Mouse (Mus musculus) limb, embryonic 13.5 days (tissue): ENCODE measurements around the gene Metap1d. TPM values are rescaled to one million over a fixed set of nuclear protein-coding genes. Genes with fewer than 3 reads are reported as not detected.

ENCODE experiments used
- ATAC-seq: fragments of 200-750 bp; cut with Nextera tagmentation; 2 replicates; pipeline ENCODE4 v1.8.0; 2017; ENCODE audit warnings: low read depth, moderate number of reproducible peaks, moderate TSS enrichment; ENCODE audit not compliant: low FRiP score
- H3K27ac ChIP-seq: fragments of 300-500 bp; sonication (generic); 2 replicates; pipeline ENCODE4 v1.5.1; 2015; ENCODE audit warnings: inconsistent platforms, mild to moderate bottlenecking, moderate library complexity
- H3K27me3 ChIP-seq: fragments of 300-500 bp; sonication (generic); 2 replicates; pipeline ENCODE4 v1.6.1; 2015; ENCODE audit warnings: mild to moderate bottlenecking, inconsistent platforms
- H3K36me3 ChIP-seq: fragments of 300-500 bp; sonication (generic); 2 replicates; pipeline ENCODE4 v1.6.1; 2015; ENCODE audit warnings: inconsistent platforms, mild to moderate bottlenecking, moderate library complexity
- H3K4me1 ChIP-seq: fragments of 300-500 bp; sonication (generic); 2 replicates; pipeline ENCODE4 v1.6.1; 2015; ENCODE audit warnings: inconsistent platforms
- H3K4me2 ChIP-seq: fragments of 300-500 bp; sonication (generic); replicated peaks from 2 replicates; pipeline ENCODE4 v1.6.1; 2015; ENCODE audit warnings: inconsistent platforms, mild to moderate bottlenecking, moderate library complexity
- H3K4me3 ChIP-seq: fragments of 300-500 bp; sonication (generic); 2 replicates; pipeline ENCODE4 v1.5.1; 2015; ENCODE audit warnings: moderate library complexity, mild to moderate bottlenecking, inconsistent platforms
- H3K9ac ChIP-seq: fragments of 300-500 bp; sonication (generic); 2 replicates; pipeline ENCODE4 v1.6.1; 2015; ENCODE audit warnings: mild to moderate bottlenecking, inconsistent platforms
- H3K9me3 ChIP-seq: fragments of 300-500 bp; sonication (generic); 2 replicates; pipeline ENCODE4 v1.6.1; 2016; ENCODE audit warnings: inconsistent platforms
- WGBS: fragments of 180-500 bp; shearing (Covaris S2); methylation state at CpG from one replicate; pipeline ENCODE4 v1.1.7; 2015; 5-methylcytosine and 5-hydroxymethylcytosine counted together
- polyA plus RNA-seq: library from polyadenylated mRNA; unstranded; fragments of >200 nt; fragmentation: Nextera tagmentation; extraction: Ambion mirVana; gene quantifications from 2 replicates; pipeline ENCODE4 v1.2.1, GENCODE M21; 2015

Gene Metap1d
- polyA plus RNA-seq, 1 experiment from 2014 or later = 48.3 TPM

DNA sequence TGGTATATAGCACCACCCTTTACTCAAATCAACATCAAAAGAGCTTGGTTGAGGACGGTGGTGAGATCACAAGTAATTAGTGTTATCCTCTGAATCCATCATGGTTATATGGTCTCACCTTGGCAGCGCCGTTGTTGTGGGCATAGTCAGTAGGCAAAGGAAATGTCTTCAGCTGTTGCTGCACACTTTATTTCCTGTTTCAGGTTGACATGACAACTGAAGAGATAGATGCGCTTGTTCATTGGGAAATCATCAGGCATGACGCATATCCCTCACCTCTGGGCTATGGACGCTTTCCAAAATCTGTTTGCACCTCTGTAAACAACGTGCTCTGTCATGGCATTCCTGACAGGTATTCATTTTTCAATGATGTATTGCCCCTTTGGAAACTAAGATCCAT is 58.1 kb downstream of the Metap1d start:
- 76% methylated on average over 7 of the region's 7 CpGs for WGBS
- no peak overlapping the region for H3K27ac ChIP-seq
- H3K4me3 ChIP-seq = no peak overlapping the region
- no peak overlapping the region for H3K4me2 ChIP-seq
- H3K9ac ChIP-seq = no peak overlapping the region
- H3K9me3 ChIP-seq = no peaks in the 10 kb centered on the region
- H3K4me1 ChIP-seq = no peaks in the 10 kb centered on the region
- ATAC-seq = no peak
- no peaks in the 10 kb centered on the region for H3K27me3 ChIP-seq
- H3K36me3 ChIP-seq = no peaks in the 10 kb centered on the region

GRCm38 (mm10) chr2:71512326-71512725 is 59.2 kb downstream of the Metap1d start:
- ATAC-seq = no peak
- Histone ChIP-seq H3K36me3 (no peaks in the 10 kb centered on the region), H3K4me2 (no peak overlapping the region), H3K27ac (no peak overlapping the region), H3K9me3 (no peaks in the 10 kb centered on the region), H3K4me3 (no peak overlapping the region), H3K4me1 (no peaks in the 10 kb centered on the region), H3K27me3 (no peaks in the 10 kb centered on the region), H3K9ac (no peak overlapping the region)
- 78% methylated on average over 9 of the region's 9 CpGs for WGBS

DNA sequence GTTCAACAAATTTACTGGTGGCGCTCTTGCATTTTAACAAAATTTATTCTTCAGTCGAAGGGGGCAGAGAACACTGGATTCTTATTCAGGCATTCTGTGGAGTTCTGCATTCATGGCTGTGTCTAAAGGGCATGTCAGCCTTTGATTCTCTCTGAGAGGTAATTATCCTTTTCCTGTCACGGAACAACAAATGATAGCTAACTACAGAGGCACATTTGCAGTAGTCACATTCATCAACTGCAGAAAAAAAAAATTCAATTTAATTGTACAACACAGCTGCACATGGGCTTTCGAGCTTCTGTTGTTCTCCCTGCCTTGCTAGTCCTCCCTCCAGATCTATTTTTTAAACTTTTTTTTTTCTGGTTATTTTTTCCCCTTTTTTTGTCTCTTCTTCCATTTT is 63.9 kb downstream of the Metap1d start:
- H3K4me2 ChIP-seq = no peak overlapping the region
- WGBS = 46% methylated on average over 4 of the region's 4 CpGs
- no peak overlapping the region for H3K4me3 ChIP-seq
- H3K4me1 ChIP-seq = no peaks in the 10 kb centered on the region
- peaks cover 17% of the 10 kb centered on the region for H3K27me3 ChIP-seq
- no peaks in the 10 kb centered on the region for H3K9me3 ChIP-seq
- H3K27ac ChIP-seq = no peak overlapping the region
- H3K36me3 ChIP-seq = no peaks in the 10 kb centered on the region
- no peak for ATAC-seq
- no peak overlapping the region for H3K9ac ChIP-seq

DNA sequence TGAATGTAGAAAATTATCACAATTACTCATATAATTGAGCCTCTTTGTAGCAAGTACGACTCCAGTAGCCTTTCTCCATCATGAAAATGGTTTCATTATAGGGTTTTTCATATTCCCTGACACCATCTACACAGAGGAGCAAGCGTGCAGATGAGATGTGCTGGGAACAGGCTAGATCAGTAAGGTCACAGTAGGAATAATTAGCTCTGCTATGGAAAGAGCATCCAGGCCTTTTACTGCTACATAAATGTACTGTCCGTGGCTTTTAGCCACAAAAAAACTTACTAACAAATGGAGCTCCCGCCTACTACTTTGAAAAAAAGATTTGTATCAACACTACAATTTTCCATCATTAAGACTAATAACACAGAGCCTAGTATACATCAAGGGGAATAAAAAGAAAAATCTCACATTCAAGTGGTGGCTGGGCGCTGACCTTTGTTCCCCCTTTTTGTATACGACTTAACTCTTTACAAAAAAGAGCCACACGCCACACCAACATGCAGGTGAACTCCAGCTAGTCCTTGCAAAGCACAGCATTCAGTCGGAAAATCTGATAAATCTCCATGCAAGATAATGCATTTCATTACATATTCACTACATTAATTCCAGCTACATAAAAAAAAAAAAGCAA is 64.5 kb downstream of the Metap1d start:
- Histone ChIP-seq H3K36me3 (no peaks in the 10 kb centered on the region), H3K4me1 (no peaks in the 10 kb centered on the region), H3K4me3 (no peak overlapping the region), H3K4me2 (no peak overlapping the region), H3K9ac (no peak overlapping the region), H3K27me3 (peaks cover 21% of the 10 kb centered on the region), H3K27ac (no peak overlapping the region), H3K9me3 (no peaks in the 10 kb centered on the region)
- no peak for ATAC-seq
- 66% methylated on average over 8 of the region's 8 CpGs for WGBS

DNA sequence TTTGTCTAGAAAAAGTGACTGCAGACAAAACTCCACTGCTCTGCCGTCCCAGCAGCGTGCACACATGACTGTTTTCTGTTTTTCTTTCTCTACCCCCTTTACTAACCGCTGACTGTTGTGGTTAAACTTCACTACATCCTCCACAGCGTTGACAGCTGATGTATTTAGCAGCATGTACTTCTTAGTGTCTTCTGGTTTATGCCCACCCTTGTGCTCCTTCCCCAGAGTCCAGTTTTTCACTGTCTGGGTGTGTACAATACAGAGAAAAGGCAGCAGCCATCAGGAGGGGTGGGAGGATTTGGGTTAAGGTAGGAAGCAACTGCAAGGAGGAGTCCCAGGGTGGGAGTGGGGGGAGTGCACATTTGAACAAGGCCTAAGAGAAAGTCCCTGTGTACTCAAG is 69.8 kb downstream of the Metap1d start:
- WGBS = 66% methylated on average over 4 of the region's 4 CpGs
- no peak overlapping the region for H3K9ac ChIP-seq
- no peak overlapping the region for H3K27ac ChIP-seq
- H3K4me3 ChIP-seq = no peak overlapping the region
- H3K27me3 ChIP-seq = peaks cover 73% of the 10 kb centered on the region
- no peaks in the 10 kb centered on the region for H3K9me3 ChIP-seq
- H3K4me2 ChIP-seq = no peak overlapping the region
- no peaks in the 10 kb centered on the region for H3K4me1 ChIP-seq
- no peak for ATAC-seq
- no peaks in the 10 kb centered on the region for H3K36me3 ChIP-seq

GRCm38 (mm10) chr2:71523431-71523830 is 70.4 kb downstream of the Metap1d start:
- Histone ChIP-seq H3K27ac (no peak overlapping the region), H3K9ac (no peak overlapping the region), H3K4me3 (no peak overlapping the region), H3K4me2 (no peak overlapping the region), H3K4me1 (peaks cover under 1% of the 10 kb centered on the region; the same call in 1 of the 2 replicates), H3K27me3 (peaks cover 78% of the 10 kb centered on the region), H3K9me3 (no peaks in the 10 kb centered on the region), H3K36me3 (no peaks in the 10 kb centered on the region)
- 48% methylated on average over 4 of the region's 4 CpGs for WGBS
- no peak for ATAC-seq

- ATAC-seq = no peak
- Histone ChIP-seq H3K36me3 (no peaks in the 10 kb centered on the region), H3K4me1 (peaks cover 11% of the 10 kb centered on the region), H3K9ac (no peak overlapping the region), H3K27ac (no peak overlapping the region), H3K4me3 (no peak overlapping the region), H3K4me2 (no peak overlapping the region), H3K27me3 (peaks cover 91% of the 10 kb centered on the region), H3K9me3 (no peaks in the 10 kb centered on the region)
- 34% methylated on average over 13 of the region's 13 CpGs for WGBS
Observed at GRCm38 (mm10) chr2:71524763-71525162, 71.7 kb downstream of the Metap1d start.

GRCm38 (mm10) chr2:71526595-71527322 is 73.7 kb downstream of the Metap1d start:
- no peak for ATAC-seq
- H3K27me3 ChIP-seq = peaks cover 96% of the 10 kb centered on the region
- no peak overlapping the region for H3K4me2 ChIP-seq
- no peaks in the 10 kb centered on the region for H3K9me3 ChIP-seq
- H3K4me3 ChIP-seq = no peak overlapping the region
- 7% methylated on average over 10 of the region's 10 CpGs for WGBS
- peaks cover 21% of the 10 kb centered on the region for H3K4me1 ChIP-seq
- no peak overlapping the region for H3K9ac ChIP-seq
- H3K27ac ChIP-seq = no peak overlapping the region
- H3K36me3 ChIP-seq = no peaks in the 10 kb centered on the region

DNA sequence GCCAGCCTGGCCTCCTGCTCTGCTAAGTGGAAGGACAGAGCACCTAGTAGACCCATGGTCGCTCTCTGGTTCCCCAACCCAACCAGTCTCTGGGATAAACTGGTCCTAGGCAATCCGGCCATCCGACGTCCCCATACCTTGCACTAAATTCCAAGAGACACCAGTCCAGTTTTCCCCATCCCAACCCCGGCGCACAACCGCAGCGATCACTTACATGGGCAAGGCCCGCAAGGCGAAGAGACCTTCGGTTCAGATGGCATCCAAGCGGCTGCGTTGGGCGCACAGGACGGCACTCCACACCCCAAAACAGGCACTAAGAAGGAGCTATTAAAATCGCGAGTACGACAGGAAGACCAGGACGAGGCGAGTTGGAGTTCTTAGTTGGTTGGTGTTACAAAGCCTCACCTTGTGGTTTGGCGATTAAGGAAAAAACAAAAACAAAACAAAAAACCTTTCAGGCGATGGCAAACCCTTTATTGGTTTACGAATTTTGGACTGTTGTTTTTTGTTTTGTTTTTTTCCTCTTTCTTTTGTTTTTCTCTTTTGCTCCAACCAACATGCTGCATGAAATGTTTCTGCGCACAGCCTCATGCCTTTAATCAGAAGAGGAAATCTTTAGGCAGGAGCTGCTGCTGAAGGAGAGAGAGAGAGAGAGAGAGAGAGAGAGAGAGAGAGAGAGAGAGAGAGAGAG is 74.4 kb downstream of the Metap1d start:
- Histone ChIP-seq H3K27me3 (peaks cover 99% of the 10 kb centered on the region), H3K9me3 (no peaks in the 10 kb centered on the region), H3K27ac (no peak overlapping the region), H3K36me3 (no peaks in the 10 kb centered on the region), H3K4me3 (no peak overlapping the region), H3K4me1 (peaks cover 21% of the 10 kb centered on the region), H3K9ac (no peak overlapping the region), H3K4me2 (no peak overlapping the region)
- WGBS = 2% methylated on average over 24 of the region's 24 CpGs
- no peak for ATAC-seq

GRCm38 (mm10) chr2:71528014-71528713 is 75.1 kb downstream of the Metap1d start, which contains the start of gene Dlx1:
Dlx1 (plus strand) TSS chr2:71528113.
- ATAC-seq = no peak
- peak within 1 kb of the TSS; percentile 88 for H3K4me2 ChIP-seq
- peak within 1 kb of the TSS; percentile 65 for H3K9ac ChIP-seq
- H3K9me3 ChIP-seq = no peaks in the 10 kb centered on the region
- peaks cover 21% of the 10 kb centered on the region for H3K4me1 ChIP-seq
- no peaks in the 10 kb centered on the region for H3K36me3 ChIP-seq
- H3K27me3 ChIP-seq = peaks cover 99% of the 10 kb centered on the region
- H3K27ac ChIP-seq = no peak within 1 kb of the TSS
- WGBS = 1% methylated on average over 26 of the region's 26 CpGs
- H3K4me3 ChIP-seq = peak within 1 kb of the TSS; percentile 52

DNA sequence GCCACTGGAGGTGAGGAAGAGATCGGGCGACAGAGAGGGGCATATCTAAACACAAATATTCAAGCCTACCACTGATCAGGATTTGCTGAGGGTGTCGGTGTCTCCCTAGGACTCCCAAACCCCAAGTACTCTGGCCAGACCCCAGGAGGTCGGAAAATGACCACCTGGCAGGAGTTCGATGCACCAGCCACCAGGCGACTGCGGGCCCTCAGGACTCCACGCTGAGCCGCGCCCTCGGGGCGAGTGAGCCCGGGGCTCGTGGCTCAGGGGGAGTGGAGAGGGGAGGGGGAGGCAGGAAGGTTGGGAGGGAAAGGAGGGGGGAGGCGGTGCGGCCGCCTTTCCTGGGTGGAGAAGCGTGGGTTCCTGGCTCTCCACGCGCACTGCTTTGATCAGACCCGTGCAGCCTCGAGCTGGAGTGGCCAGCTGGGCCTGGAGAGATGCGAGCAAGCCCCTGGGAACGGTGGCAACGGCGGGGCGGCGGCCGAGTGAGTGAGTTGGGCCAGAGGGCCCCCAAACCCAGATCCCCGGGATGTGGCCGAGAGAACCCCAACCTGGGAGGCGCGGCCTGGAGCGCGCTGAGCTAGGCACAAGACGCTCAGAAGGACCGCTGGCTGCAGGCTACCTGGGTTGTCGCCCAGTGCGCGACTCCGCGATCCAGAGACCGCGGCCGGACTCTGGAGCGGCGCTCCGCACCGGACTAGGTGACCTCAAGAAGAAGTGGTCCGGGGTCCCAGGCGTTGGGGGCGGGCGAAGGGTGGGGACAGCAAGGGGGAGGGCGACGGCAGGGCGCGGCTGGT is 75.8 kb downstream of the Metap1d start:
- under 1% methylated on average over 57 of the region's 57 CpGs for WGBS
- Histone ChIP-seq H3K4me3 (peak overlapping the region; percentile 52), H3K9ac (peak overlapping the region; percentile 65), H3K9me3 (no peaks in the 10 kb centered on the region), H3K36me3 (no peaks in the 10 kb centered on the region), H3K4me2 (peak overlapping the region; percentile 88), H3K27ac (no peak overlapping the region), H3K4me1 (peaks cover 21% of the 10 kb centered on the region), H3K27me3 (peaks cover 99% of the 10 kb centered on the region)
- peak; percentile 14 for ATAC-seq
